Mouse (Mus musculus): ENCODE data around the gene Apoc1.
"Not testable (repeated sequence)": the region's sequence is repeated elsewhere in the genome, so short reads cannot be mapped to it uniquely, and the experiment has no call there.

- TF ChIP-seq SMC3 (IDR thresholded peaks at IDR 0.05; ENCODE audit: low read depth, low read length); POLR2AphosphoS5 (IDR thresholded peaks at IDR 0.05; ENCODE audit: borderline replicate concordance, low read depth, low read length); CTCF (IDR thresholded peaks at IDR 0.05 in 2 of 3, conservative IDR thresholded peaks at IDR 0.05 in 1 of 3; ENCODE audit: control insufficient read depth in 1 of 3, insufficient read depth in 1 of 3, low read depth in 2 of 3, low read length in 3 of 3, poor library complexity in 1 of 3, severe bottlenecking in 1 of 3); NRF1 (IDR thresholded peaks at IDR 0.05; ENCODE audit: insufficient read depth, low read depth, low read length, poor library complexity, severe bottlenecking); POLR2A (IDR thresholded peaks at IDR 0.05; ENCODE audit: control insufficient read depth in 1 of 2, insufficient read depth in 1 of 2, low read depth in 1 of 2, low read length in 2 of 2, poor library complexity in 1 of 2); EP300 (IDR thresholded peaks at IDR 0.05; ENCODE audit: low read depth in 1 of 2, low read length in 2 of 2); ELF1 (IDR thresholded peaks at IDR 0.05; ENCODE audit: low read depth, low read length); ZMIZ1 (IDR thresholded peaks at IDR 0.05; ENCODE audit: low read depth, low read length); GATA1 (IDR thresholded peaks at IDR 0.05; ENCODE audit: low read depth, low read length): not testable (repeated sequence)
- peak; percentile 81 for TF ChIP-seq MYC (IDR thresholded peaks at IDR 0.05; ENCODE audit: low read depth, low read length)
- TF ChIP-seq ZNF384 (IDR thresholded peaks at IDR 0.05; ENCODE audit: low read depth, low read length): peak; percentile 41; the same call in 1 of the 2 replicates
These were observed 5.4 kb downstream of the Apoc1 start for GRCm38 (mm10) chr7:19686927-19687583.
